Mouse (Mus musculus) heart, postnatal 4 days (tissue): ENCODE data around the gene Lonp2. TPM values are rescaled to one million over a fixed set of nuclear protein-coding genes. Genes with fewer than 3 reads are reported as not detected.

Experiments used
- DNase-seq: peaks from one replicate; pipeline ENCODE4 v3.0.0; 2021
- microRNA-seq, 2 experiments: library from miRNA; unstranded; fragments of <30 nt; microRNA quantifications; one replicate each; pipeline ENCODE4 v1.2.0; 2021 to 2022
- total RNA-seq, 2 experiments: library from RNA; stranded (reverse); gene quantifications; 2 replicates each; pipeline ENCODE4 v1.2.3; 2021

Gene Lonp2
- total RNA-seq, 2 experiments from 2014 or later, result 56.5 to 62.3 TPM

GRCm38 (mm10) chr8:86756948-86757733 is 133.3 kb downstream of the Lonp2 start:
- DNase-seq, result peak; percentile 36

GRCm38 (mm10) chr8:86758651-86759050 is 134.8 kb downstream of the Lonp2 start:
- DNase-seq, result no peak

GRCm38 (mm10) chr8:86759090-86759491 is 135.2 kb downstream of the Lonp2 start:
- DNase-seq, result no peak

GRCm38 (mm10) chr8:86760746-86761145 is 136.9 kb downstream of the Lonp2 start:
- no peak for DNase-seq

GRCm38 (mm10) chr8:86762806-86763205 is 139.0 kb downstream of the Lonp2 start:
- DNase-seq, result no peak

- DNase-seq, result no peak
These were observed 141.3 kb downstream of the Lonp2 start for GRCm38 (mm10) chr8:86765155-86765554.

GRCm38 (mm10) chr8:86765669-86766068 is 141.8 kb downstream of the Lonp2 start:
- DNase-seq, result no peak

- DNase-seq, result peak; percentile 25
These were observed 142.8 kb downstream of the Lonp2 start for GRCm38 (mm10) chr8:86766548-86767211.

GRCm38 (mm10) chr8:86768499-86768898 is 144.7 kb downstream of the Lonp2 start:
- peak; percentile 82 for DNase-seq

- DNase-seq, result no peak
These were observed 146.3 kb downstream of the Lonp2 start for GRCm38 (mm10) chr8:86769945-86770715.

Small RNAs within 50 kb of the gene (microRNA-seq; reads per million reads assigned to microRNA genes)
- gene Gm44348, result 0 reads per million in 2 experiments

Other genes starting within 250 kb of the Lonp2 start
- under 1 TPM; 0.07 to 0.09 TPM for gene Abcc12, start 43.4 kb upstream of the Lonp2 start, total RNA-seq
- 1 to 10 TPM; 3.0 to 3.6 TPM for gene Gm10638, start 121.7 kb downstream of the Lonp2 start, total RNA-seq
- 10 to 100 TPM; 30.2 to 31.2 TPM for gene Siah1a, start 121.9 kb downstream of the Lonp2 start, total RNA-seq